Mouse (Mus musculus): ENCODE measurements around the gene Rnaseh2a. TPM values are rescaled to one million over a fixed set of nuclear protein-coding genes. Genes with fewer than 3 reads are reported as not detected.

Rnaseh2a gene
- total RNA-seq, 2 experiments from 2014 or later, result 43.4 to 47.3 TPM

- peak; percentile 85 for TF ChIP-seq CTCF (IDR thresholded peaks at IDR 0.05)
- intact Hi-C loops (cut with DNase I), result no loop called here
Measured at GRCm38 (mm10) chr8:84936962-84937546, 32.5 kb downstream of the Rnaseh2a start, which contains the start of gene Mast1. TSS of gene Mast1 (minus strand) at chr8:84937359.

GRCm38 (mm10) chr8:84936041-84936961 is 33.3 kb downstream of the Rnaseh2a start:
- TF ChIP-seq CTCF (IDR thresholded peaks at IDR 0.05), result no peak
- H3K27ac ChIP-seq, result peak overlapping the region; percentile 91
- H3K4me3 ChIP-seq, result peak overlapping the region; percentile 89
- no peak for DNase-seq (ENCODE audit: extremely low spot score in 1 of 2, low spot score in 2 of 2)
- intact Hi-C loops (cut with DNase I), result no loop called here

More at GRCm38 (mm10) chr8:84936962-84937546, 32.5 kb downstream of the Rnaseh2a start, which contains the start of gene Mast1:
- peak; percentile 81 to 84 for DNase-seq (ENCODE audit: extremely low spot score in 1 of 2, low spot score in 2 of 2)
- Histone ChIP-seq H3K27ac (peak within 1 kb of the TSS; percentile 91), H3K4me3 (peak within 1 kb of the TSS; percentile 89)

- intact Hi-C loops (cut with DNase I), result no loop called here
- Histone ChIP-seq H3K4me3 (peak overlapping the region; percentile 89), H3K27ac (peak overlapping the region; percentile 40)
- TF ChIP-seq CTCF (IDR thresholded peaks at IDR 0.05), result no peak
- no peak for DNase-seq (ENCODE audit: extremely low spot score in 1 of 2, low spot score in 2 of 2)
Measured at GRCm38 (mm10) chr8:84935489-84935888, 34.1 kb downstream of the Rnaseh2a start.

GRCm38 (mm10) chr8:84934860-84935259 is 34.7 kb downstream of the Rnaseh2a start:
- no peak for TF ChIP-seq CTCF (IDR thresholded peaks at IDR 0.05)
- Histone ChIP-seq H3K27ac (peak overlapping the region; percentile 40; the same call in 1 of the 2 replicates), H3K4me3 (peak overlapping the region; percentile 89)
- intact Hi-C loops (cut with DNase I), result no loop called here
- DNase-seq (ENCODE audit: extremely low spot score in 1 of 2, low spot score in 2 of 2), result peak; percentile 42 to 46

- no peak overlapping the region for H3K27ac ChIP-seq
- H3K4me3 ChIP-seq, result peak overlapping the region; percentile 89
- DNase-seq (ENCODE audit: extremely low spot score in 1 of 2, low spot score in 2 of 2), result peak; percentile 31 to 34
- intact Hi-C loops (cut with DNase I), result no loop called here
- no peak for TF ChIP-seq CTCF (IDR thresholded peaks at IDR 0.05)
Measured at GRCm38 (mm10) chr8:84933767-84934559, 35.6 kb downstream of the Rnaseh2a start.

- TF ChIP-seq CTCF (IDR thresholded peaks at IDR 0.05), result no peak
- H3K4me3 ChIP-seq, result no peak overlapping the region
- intact Hi-C loops (cut with DNase I), result no loop called here
- DNase-seq (ENCODE audit: extremely low spot score in 1 of 2, low spot score in 2 of 2), result no peak
- H3K27ac ChIP-seq, result no peak overlapping the region
Measured at GRCm38 (mm10) chr8:84930582-84930981, 39.0 kb downstream of the Rnaseh2a start.

- DNase-seq (ENCODE audit: extremely low spot score in 1 of 2, low spot score in 2 of 2), result peak; percentile 71 to 77
- Histone ChIP-seq H3K27ac (no peak overlapping the region), H3K4me3 (peak overlapping the region; percentile 21; the same call in 1 of the 2 replicates)
- intact Hi-C loops (cut with DNase I), result loop anchor here (2.0 kb wide), 1 partner anchor 28 kb away; no protein-coding TSS in a partner anchor
- peak; percentile 71 for TF ChIP-seq CTCF (IDR thresholded peaks at IDR 0.05)
Measured at GRCm38 (mm10) chr8:84928456-84929306, 40.9 kb downstream of the Rnaseh2a start.

- H3K27ac ChIP-seq, result no peak overlapping the region
- no peak overlapping the region for H3K4me3 ChIP-seq
- TF ChIP-seq CTCF (IDR thresholded peaks at IDR 0.05), result no peak
- no peak for DNase-seq (ENCODE audit: extremely low spot score in 1 of 2, low spot score in 2 of 2)
- intact Hi-C loops (cut with DNase I), result no loop called here
Measured at GRCm38 (mm10) chr8:84927513-84927912, 42.1 kb downstream of the Rnaseh2a start.

- no peak for TF ChIP-seq CTCF (IDR thresholded peaks at IDR 0.05)
- DNase-seq (ENCODE audit: extremely low spot score in 1 of 2, low spot score in 2 of 2), result no peak
- intact Hi-C loops (cut with DNase I), result no loop called here
- no peak overlapping the region for H3K27ac ChIP-seq
- H3K4me3 ChIP-seq, result no peak overlapping the region
Measured at GRCm38 (mm10) chr8:84925557-84925956, 44.0 kb downstream of the Rnaseh2a start.

- Histone ChIP-seq H3K27ac (no peak overlapping the region), H3K4me3 (no peak overlapping the region)
- intact Hi-C loops (cut with DNase I), result loop anchor here (5.0 kb wide), 1 partner anchor 54 kb away; no protein-coding TSS in a partner anchor
- no peak for DNase-seq (ENCODE audit: extremely low spot score in 1 of 2, low spot score in 2 of 2)
- TF ChIP-seq CTCF (IDR thresholded peaks at IDR 0.05), result no peak
Measured at GRCm38 (mm10) chr8:84921596-84921995, 48.0 kb downstream of the Rnaseh2a start.
